Mouse (Mus musculus) heart, postnatal 0 days (tissue): ENCODE results near the gene Vipr1. TPM values are rescaled to one million over a fixed set of nuclear protein-coding genes. Genes with fewer than 3 reads are reported as not detected.

Experiments used
- ATAC-seq: fragments of 200-750 bp; cut with Nextera tagmentation; 2 replicates; pipeline ENCODE4 v1.8.0; 2017; ENCODE audit warnings: low read depth, moderate number of reproducible peaks, moderate library complexity; ENCODE audit not compliant: insufficient read depth
- DNase-seq: peaks from one replicate; pipeline ENCODE4 v3.0.0-alpha.2; 2016; ENCODE audit warnings: low spot score
- H3K27ac ChIP-seq: fragments of 300-500 bp; sonication (generic); 2 replicates; pipeline ENCODE4 v1.5.1; 2014; ENCODE audit warnings: low read depth, mild to moderate bottlenecking
- H3K27me3 ChIP-seq: fragments of 300-500 bp; sonication (generic); 2 replicates; pipeline ENCODE4 v1.6.1; 2014; ENCODE audit warnings: low read length, mixed read lengths; ENCODE audit not compliant: control insufficient read depth, insufficient read depth
- H3K36me3 ChIP-seq: fragments of 300-500 bp; sonication (generic); replicated peaks from 2 replicates; pipeline ENCODE4 v1.6.1; 2014; ENCODE audit warnings: low read length, mixed read lengths; ENCODE audit not compliant: control insufficient read depth, insufficient read depth
- H3K4me1 ChIP-seq: fragments of 300-500 bp; sonication (generic); 2 replicates; pipeline ENCODE4 v1.6.1; 2014; ENCODE audit warnings: antibody characterized with exemption; ENCODE audit not compliant: control insufficient read depth, insufficient read depth
- H3K4me2 ChIP-seq: fragments of 300-500 bp; sonication (generic); 2 replicates; pipeline ENCODE4 v1.6.1; 2014; ENCODE audit warnings: low read depth, mild to moderate bottlenecking, low read length, moderate library complexity
- H3K4me3 ChIP-seq: fragments of 300-500 bp; sonication (generic); 2 replicates; pipeline ENCODE4 v1.5.1; 2014; ENCODE audit warnings: low read depth, low read length
- H3K9ac ChIP-seq: fragments of 300-500 bp; sonication (generic); replicated peaks from 2 replicates; pipeline ENCODE4 v1.6.1; 2014; ENCODE audit warnings: low read depth, low read length, mixed read lengths
- H3K9me3 ChIP-seq: fragments of 300-500 bp; sonication (generic); replicated peaks from 2 replicates; pipeline ENCODE4 v1.6.1; 2016; ENCODE audit warnings: low read length; ENCODE audit not compliant: control insufficient read depth
- CTCF ChIP-seq: IDR thresholded peaks from 2 replicates; pipeline ENCODE4 v1.5.1; 2016; ENCODE audit warnings: antibody characterized with exemption, control low read depth, low read depth
- EP300 ChIP-seq: IDR thresholded peaks from 2 replicates; pipeline ENCODE4 v1.6.1; 2016; ENCODE audit warnings: antibody characterized with exemption, low read depth
- WGBS: fragments of 180-500 bp; shearing (Covaris S2); extraction: QIAGEN DNeasy Blood & Tissue Kit; methylation state at CpG from one replicate; pipeline ENCODE4 v1.1.7; 2014; 5-methylcytosine and 5-hydroxymethylcytosine counted together
- polyA plus RNA-seq: library from polyadenylated mRNA; unstranded; fragments of >200 nt; fragmentation: Nextera tagmentation; extraction: Ambion mirVana; gene quantifications from 2 replicates; pipeline ENCODE4 v1.2.1, GENCODE M21; 2015
- total RNA-seq: library from RNA; depleted of rRNA; stranded (reverse); fragments of >200 nt; gene quantifications from 2 replicates; pipeline ENCODE4 v1.2.3, GENCODE M21; 2014; ENCODE audit warnings: low replicate concordance

The Vipr1 gene
- total and polyA plus RNA-seq, 2 experiments from 2014 or later, result 0.40 to 1.3 TPM

GRCm38 (mm10) chr9:121663467-121663866, 21.0 kb downstream of the Vipr1 start:
- no peak overlapping the region for H3K4me2 ChIP-seq
- H3K9ac ChIP-seq, result no peak overlapping the region
- DNase-seq (no peak), ATAC-seq (no peak)
- no peaks in the 10 kb centered on the region for H3K4me1 ChIP-seq
- TF ChIP-seq CTCF, result no peak
- no peak for TF ChIP-seq EP300
- H3K27me3 ChIP-seq, result peaks cover 38% of the 10 kb centered on the region
- no peak overlapping the region for H3K4me3 ChIP-seq
- 67% methylated on average over 6 of the region's 6 CpGs for WGBS
- no peaks in the 10 kb centered on the region for H3K9me3 ChIP-seq
- no peaks in the 10 kb centered on the region for H3K36me3 ChIP-seq
- no peak overlapping the region for H3K27ac ChIP-seq

DNA sequence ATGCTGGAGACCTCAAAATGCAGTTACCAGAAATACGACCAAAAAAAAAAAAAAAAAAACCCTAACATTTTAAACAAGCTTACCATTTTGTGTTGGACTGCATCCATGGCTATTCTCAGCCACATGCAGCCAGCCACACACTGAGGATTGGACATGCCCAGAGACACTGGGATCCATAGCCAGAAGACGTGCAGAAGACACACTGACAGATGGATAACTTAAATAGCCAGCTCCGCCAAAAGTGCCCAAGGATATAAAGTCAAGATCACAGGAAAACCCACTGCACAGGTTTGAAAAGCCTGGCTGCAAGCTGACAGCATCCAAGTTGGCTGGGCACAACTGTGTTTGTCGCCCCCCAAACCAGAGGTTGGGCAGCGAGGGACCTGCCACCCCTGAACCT, 21.6 kb downstream of the Vipr1 start:
- H3K4me1 ChIP-seq, result no peaks in the 10 kb centered on the region
- no peaks in the 10 kb centered on the region for H3K36me3 ChIP-seq
- no peak overlapping the region for H3K9ac ChIP-seq
- no peak for TF ChIP-seq CTCF
- no peak for TF ChIP-seq EP300
- DNase-seq (no peak), ATAC-seq (no peak)
- H3K27ac ChIP-seq, result no peak overlapping the region
- H3K4me3 ChIP-seq, result no peak overlapping the region
- H3K4me2 ChIP-seq, result no peak overlapping the region
- no peaks in the 10 kb centered on the region for H3K9me3 ChIP-seq
- peaks cover 44% of the 10 kb centered on the region for H3K27me3 ChIP-seq
- 78% methylated on average over 5 of the region's 5 CpGs for WGBS

DNA sequence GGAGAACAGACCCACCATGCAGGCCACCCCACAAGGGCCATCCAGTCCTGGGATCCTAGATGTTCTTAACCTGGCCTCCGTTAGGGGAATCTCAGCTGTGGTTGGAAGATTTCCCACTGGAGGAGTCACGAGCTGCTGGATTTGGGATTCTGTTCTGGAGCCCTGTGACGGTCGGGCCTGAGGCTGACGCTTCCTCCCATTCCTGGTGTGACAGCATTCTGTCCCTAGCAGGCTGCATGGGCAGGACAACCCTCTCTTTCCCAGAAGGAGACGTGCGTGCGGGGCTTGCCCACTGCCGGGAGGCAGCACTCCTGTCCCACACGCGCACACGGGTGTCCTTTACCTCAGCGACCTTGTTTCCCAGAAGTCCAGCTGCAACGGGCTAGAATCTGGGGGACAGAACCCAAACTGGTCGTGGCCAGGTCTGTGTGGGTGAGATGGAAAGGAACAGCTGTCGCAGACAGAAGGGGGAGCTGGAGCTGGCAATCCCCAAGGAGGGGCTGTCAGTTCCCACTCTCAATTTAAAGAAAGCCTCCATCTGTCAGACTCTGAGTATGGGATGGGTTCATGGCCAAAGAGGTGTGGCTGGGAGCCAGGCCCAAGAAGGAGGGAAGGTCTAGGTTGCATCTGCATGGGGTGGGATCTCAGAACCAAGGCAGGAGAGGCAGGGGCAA, 24.6 kb downstream of the Vipr1 start:
- H3K4me3 ChIP-seq, result no peak overlapping the region
- no peak overlapping the region for H3K9ac ChIP-seq
- WGBS, result 61% methylated on average over 16 of the region's 16 CpGs
- DNase-seq, result no peak
- peaks cover 7% of the 10 kb centered on the region for H3K4me1 ChIP-seq
- H3K9me3 ChIP-seq, result no peaks in the 10 kb centered on the region
- peaks cover 51% of the 10 kb centered on the region for H3K27me3 ChIP-seq
- TF ChIP-seq EP300 (no peak), CTCF (no peak)
- no peak overlapping the region for H3K27ac ChIP-seq
- no peaks in the 10 kb centered on the region for H3K36me3 ChIP-seq
- H3K4me2 ChIP-seq, result no peak overlapping the region
- ATAC-seq, result no peak

- Histone ChIP-seq H3K4me2 (no peak overlapping the region), H3K27ac (no peak overlapping the region), H3K36me3 (no peaks in the 10 kb centered on the region), H3K4me1 (peaks cover 14% of the 10 kb centered on the region), H3K9me3 (no peaks in the 10 kb centered on the region), H3K27me3 (peaks cover 51% of the 10 kb centered on the region), H3K9ac (no peak overlapping the region), H3K4me3 (no peak overlapping the region)
- 64% methylated on average over 10 of the region's 11 CpGs for WGBS
- no peak for ATAC-seq
- DNase-seq, result no peak
- TF ChIP-seq CTCF (no peak), EP300 (no peak)
Observed at GRCm38 (mm10) chr9:121667822-121668221, 25.3 kb downstream of the Vipr1 start.

DNA sequence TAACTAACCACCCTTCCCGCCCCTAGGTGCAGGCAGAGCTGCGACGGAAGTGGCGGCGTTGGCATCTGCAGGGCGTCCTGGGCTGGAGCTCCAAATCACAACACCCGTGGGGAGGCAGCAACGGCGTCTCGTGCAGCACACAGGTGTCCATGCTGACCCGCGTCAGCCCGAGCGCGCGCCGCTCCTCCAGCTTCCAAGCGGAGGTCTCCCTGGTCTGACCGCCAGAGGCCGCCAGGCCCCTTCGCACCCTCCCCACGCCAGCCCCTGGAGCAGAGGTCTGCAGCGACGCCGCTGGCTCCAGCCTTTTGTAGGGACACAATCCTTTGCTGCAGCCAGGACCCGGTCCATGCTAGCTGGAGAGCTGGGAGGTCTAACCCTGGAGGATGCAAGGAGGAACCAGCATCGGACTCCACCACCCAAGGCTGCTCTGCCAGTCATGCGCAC, 26.9 kb downstream of the Vipr1 start:
- ATAC-seq, result peak; percentile 77
- WGBS, result 0% methylated on average over 28 of the region's 28 CpGs
- TF ChIP-seq CTCF, result peak; percentile 84
- no peak for TF ChIP-seq EP300

GRCm38 (mm10) chr9:121671300-121671699, 28.8 kb downstream of the Vipr1 start:
- WGBS, result 38% methylated on average over 7 of the region's 7 CpGs
- H3K27me3 ChIP-seq, result peaks cover 37% of the 10 kb centered on the region
- 0 out of 2 replicates have a peak, but pooled peaks have one; percentile 12 for ATAC-seq

More for the DNA sequence above, 26.9 kb downstream of the Vipr1 start:
- Histone ChIP-seq H3K36me3 (no peaks in the 10 kb centered on the region), H3K27me3 (peaks cover 48% of the 10 kb centered on the region), H3K27ac (no peak overlapping the region), H3K4me3 (peak overlapping the region; percentile 34), H3K9me3 (no peaks in the 10 kb centered on the region), H3K9ac (peak overlapping the region; percentile 6; the same call in 1 of the 2 replicates), H3K4me2 (peak overlapping the region; percentile 56), H3K4me1 (peaks cover 16% of the 10 kb centered on the region)
- peak; percentile 60 for DNase-seq

More at GRCm38 (mm10) chr9:121671300-121671699, 28.8 kb downstream of the Vipr1 start:
- DNase-seq, result peak; percentile 62
- H3K27ac ChIP-seq, result no peak overlapping the region
- no peaks in the 10 kb centered on the region for H3K36me3 ChIP-seq
- peaks cover 16% of the 10 kb centered on the region for H3K4me1 ChIP-seq
- H3K4me3 ChIP-seq, result no peak overlapping the region
- H3K4me2 ChIP-seq, result no peak overlapping the region
- no peaks in the 10 kb centered on the region for H3K9me3 ChIP-seq
- no peak for TF ChIP-seq EP300
- TF ChIP-seq CTCF, result peak; percentile 67
- H3K9ac ChIP-seq, result no peak overlapping the region
